28 mouse cellular contexts compared by ENCODE assay signal in genomic region chr10:108276678-108277077, GRCm38 (mm10). TPM values are rescaled to one million over a fixed set of nuclear protein-coding genes. Genes with fewer than 3 reads are reported as not detected.
A peak's percentile ranks its signal among the peaks of the same experiment; 100 is the strongest.
DNase-seq lines count a peak whose midpoint lies in the region; ATAC-seq and TF ChIP-seq lines count a peak whose summit lies in the region.
"Had no signal": no experiment of that assay in that cellular context is flagged by ENCODE, and none has a peak within 500 bp of the region (broad histone marks: within the 10 kb centered on the region; RNA-seq: fewer than 3 reads in every experiment).

No protein-coding gene starts in this region.

- no peak overlapping the region for H3K4me2 ChIP-seq in heart, embryonic 11.5 days
- no peak overlapping the region for H3K4me2 ChIP-seq in heart, embryonic 15.5 days
- no peak overlapping the region for H3K4me2 ChIP-seq in lung, embryonic 14.5 days
- H3K4me2 ChIP-seq in midbrain, embryonic 11.5 days = no peak overlapping the region
- H3K4me2 ChIP-seq in midbrain, embryonic 14.5 days (ENCODE audit: low read length) = no peak overlapping the region
- H3K4me2 ChIP-seq: forebrain, embryonic 13.5 days; hindbrain, embryonic 13.5 days; intestine, embryonic 15.5 days had no signal

- H3K9ac ChIP-seq in heart, embryonic 11.5 days (ENCODE audit: low read depth, low read length) = no peak overlapping the region
- H3K9ac ChIP-seq in heart, embryonic 15.5 days = no peak overlapping the region
- H3K9ac ChIP-seq in lung, embryonic 14.5 days = no peak overlapping the region
- H3K9ac ChIP-seq in midbrain, embryonic 11.5 days (ENCODE audit: low read length) = no peak overlapping the region
- no peak overlapping the region for H3K9ac ChIP-seq in midbrain, embryonic 14.5 days (replicated peaks; ENCODE audit: low read length)
- H3K9ac ChIP-seq: forebrain, embryonic 13.5 days; hindbrain, embryonic 13.5 days; intestine, embryonic 15.5 days had no signal

- no peak overlapping the region for H3K4me3 ChIP-seq in heart, embryonic 11.5 days (ENCODE audit: low read depth, low read length)
- H3K4me3 ChIP-seq in heart, embryonic 15.5 days = no peak overlapping the region
- no peak overlapping the region for H3K4me3 ChIP-seq in lung, embryonic 14.5 days (ENCODE audit: low read depth, low read length)
- no peak overlapping the region for H3K4me3 ChIP-seq in midbrain, embryonic 11.5 days (ENCODE audit: low read depth, low read length)
- no peak overlapping the region for H3K4me3 ChIP-seq in midbrain, embryonic 14.5 days (replicated peaks; ENCODE audit: low read depth, low read length)
- H3K4me3 ChIP-seq: forebrain, embryonic 10.5 days; forebrain, embryonic 13.5 days; hindbrain, embryonic 10.5 days; hindbrain, embryonic 13.5 days; intestine, embryonic 15.5 days had no signal

- peaks cover 9% of the 10 kb centered on the region for H3K36me3 ChIP-seq in heart, embryonic 11.5 days (ENCODE audit: control insufficient read depth, insufficient read depth, low read length)
- H3K36me3 ChIP-seq in heart, embryonic 15.5 days = peaks cover 41% of the 10 kb centered on the region
- peaks cover 60% of the 10 kb centered on the region for H3K36me3 ChIP-seq in lung, embryonic 14.5 days (ENCODE audit: insufficient read depth)
- H3K36me3 ChIP-seq in midbrain, embryonic 11.5 days (ENCODE audit: control insufficient read depth, insufficient read depth, low read length) = peaks cover 4% of the 10 kb centered on the region; the same call in 1 of the 2 replicates
- peaks cover 54% of the 10 kb centered on the region for H3K36me3 ChIP-seq in midbrain, embryonic 14.5 days (ENCODE audit: control insufficient read depth, insufficient read depth, low read length)

- H3K4me1 ChIP-seq in heart, embryonic 11.5 days (ENCODE audit: control insufficient read depth, insufficient read depth, low read length) = peaks cover 6% of the 10 kb centered on the region; the same call in 1 of the 2 replicates
- peaks cover 10% of the 10 kb centered on the region; the same call in 1 of the 2 replicates for H3K4me1 ChIP-seq in heart, embryonic 15.5 days (replicated peaks)
- no peaks in the 10 kb centered on the region for H3K4me1 ChIP-seq in lung, embryonic 14.5 days (ENCODE audit: insufficient read depth)
- H3K4me1 ChIP-seq in midbrain, embryonic 11.5 days (ENCODE audit: control insufficient read depth, insufficient read depth, low read length) = no peaks in the 10 kb centered on the region
- no peaks in the 10 kb centered on the region for H3K4me1 ChIP-seq in midbrain, embryonic 14.5 days (ENCODE audit: control insufficient read depth, insufficient read depth, low read length)
- H3K4me1 ChIP-seq: forebrain, embryonic 10.5 days; forebrain, embryonic 13.5 days; hindbrain, embryonic 10.5 days; hindbrain, embryonic 13.5 days; intestine, embryonic 15.5 days had no signal

- peak overlapping the region; percentile 64 for H3K27ac ChIP-seq in heart, embryonic 11.5 days (ENCODE audit: low read depth, low read length)
- H3K27ac ChIP-seq in heart, embryonic 15.5 days = peak overlapping the region; percentile 48
- peak overlapping the region; percentile 3; the same call in 1 of the 2 replicates for H3K27ac ChIP-seq in lung, embryonic 14.5 days (ENCODE audit: low read depth)
- H3K27ac ChIP-seq in midbrain, embryonic 11.5 days (ENCODE audit: low read depth, low read length) = no peak overlapping the region
- H3K27ac ChIP-seq in midbrain, embryonic 14.5 days (replicated peaks; ENCODE audit: low read depth, low read length) = no peak overlapping the region
- H3K27ac ChIP-seq: forebrain, embryonic 10.5 days; forebrain, embryonic 13.5 days; hindbrain, embryonic 10.5 days; hindbrain, embryonic 13.5 days; intestine, embryonic 15.5 days had no signal

- DNase-seq in heart, postnatal 25 days (ENCODE audit: low spot score) = no peak
- DNase-seq in heart, adult 18-20 months = no peak
- no peak for DNase-seq in lung, embryonic 14.5 days
- DNase-seq in lung, postnatal 14 days = no peak
- no peak for DNase-seq in midbrain, embryonic 11.5 days (ENCODE audit: low spot score, missing footprints)
- DNase-seq in midbrain, embryonic 14.5 days = no peak
- DNase-seq: adrenal gland, postnatal 10 days; adrenal gland, postnatal 36 days; B cell, adult 2 months; cerebellum, adult 18-20 months; cerebellum, adult 9-10 months; cerebellum, postnatal 14 days; gastrocnemius, postnatal 10 days; gastrocnemius, postnatal 36 days; kidney, adult 11 months had no signal

- no peak for ATAC-seq in heart, embryonic 11.5 days (replicated peaks; ENCODE audit: insufficient number of reproducible peaks, low FRiP score, low TSS enrichment)
- no peak for ATAC-seq in heart, embryonic 15.5 days (replicated peaks; ENCODE audit: insufficient number of reproducible peaks, insufficient read depth, low FRiP score, low read depth)
- no peak for ATAC-seq in lung, embryonic 14.5 days (ENCODE audit: insufficient read depth)
- peak; percentile 66; the same call in 1 of the 2 replicates for ATAC-seq in midbrain, embryonic 11.5 days (ENCODE audit: low FRiP score)
- ATAC-seq in midbrain, embryonic 14.5 days (ENCODE audit: low FRiP score, low TSS enrichment) = no peak
- ATAC-seq: forebrain, embryonic 13.5 days; forebrain, embryonic 16.5 days; hindbrain, embryonic 16.5 days; intestine, embryonic 15.5 days; Patski had no signal

- intact Hi-C loops in heart, postnatal 25 days (cut with DNase I) = no loop called here

- no peaks in the 10 kb centered on the region for H3K27me3 ChIP-seq in heart, embryonic 11.5 days (ENCODE audit: control insufficient read depth, insufficient read depth, low read length)
- H3K27me3 ChIP-seq in heart, embryonic 15.5 days = no peaks in the 10 kb centered on the region
- no peaks in the 10 kb centered on the region for H3K27me3 ChIP-seq in lung, embryonic 14.5 days (ENCODE audit: insufficient read depth, low read length)
- H3K27me3 ChIP-seq in midbrain, embryonic 11.5 days (ENCODE audit: control insufficient read depth, insufficient read depth, low read length) = no peaks in the 10 kb centered on the region
- H3K27me3 ChIP-seq in midbrain, embryonic 14.5 days (ENCODE audit: control insufficient read depth, insufficient read depth, low read length) = no peaks in the 10 kb centered on the region
- H3K27me3 ChIP-seq: CH12.LX; forebrain, embryonic 13.5 days; hindbrain, embryonic 13.5 days; intestine, embryonic 15.5 days; Patski had no signal

- no peaks in the 10 kb centered on the region for H3K9me3 ChIP-seq in heart, embryonic 11.5 days (replicated peaks; ENCODE audit: control insufficient read depth, low read length)
- H3K9me3 ChIP-seq in heart, embryonic 15.5 days (replicated peaks) = no peaks in the 10 kb centered on the region
- H3K9me3 ChIP-seq in lung, embryonic 14.5 days (ENCODE audit: low read depth, low read length) = no peaks in the 10 kb centered on the region
- no peaks in the 10 kb centered on the region for H3K9me3 ChIP-seq in midbrain, embryonic 11.5 days (ENCODE audit: control insufficient read depth, low read length)
- H3K9me3 ChIP-seq in midbrain, embryonic 14.5 days (ENCODE audit: control insufficient read depth, low read length) = no peaks in the 10 kb centered on the region
- H3K9me3 ChIP-seq: forebrain, embryonic 10.5 days; forebrain, embryonic 13.5 days; G1E; hindbrain, embryonic 10.5 days; hindbrain, embryonic 13.5 days; intestine, embryonic 15.5 days had no signal

- no peak for TF ChIP-seq CTCF in lung, embryonic 14.5 days (IDR thresholded peaks at IDR 0.05; ENCODE audit: low read depth)

- 91% methylated on average over 6 of the region's 6 CpGs for WGBS in heart, embryonic 11.5 days (ENCODE audit: insufficient replicate concordance)
- 86% methylated on average over 6 of the region's 6 CpGs for WGBS in heart, embryonic 15.5 days
- WGBS in lung, embryonic 14.5 days = 83% methylated on average over 6 of the region's 6 CpGs
- 48% methylated on average over 6 of the region's 6 CpGs for WGBS in midbrain, embryonic 11.5 days
- WGBS in midbrain, embryonic 14.5 days = 34% methylated on average over 6 of the region's 6 CpGs

RNA-seq across cellular contexts. Expression of gene Pawr, which starts 55.2 kb away (rescaled TPM):
- 16.8 and 18.7 TPM in 2 replicates for polyA plus RNA-seq in heart, embryonic 11.5 days (2014; fragmentation: Nextera tagmentation; extraction: Ambion mirVana)
- total RNA-seq in heart, postnatal 25 days (2021) = 1 to 10 TPM; 3.0 to 3.2 TPM
- polyA plus RNA-seq in heart, embryonic 15.5 days (2015; fragmentation: Nextera tagmentation; extraction: Ambion mirVana) = 7.2 and 8.9 TPM in 2 replicates
- total RNA-seq in heart, adult 18-20 months (2021) = 1 to 10 TPM; 4.4 to 4.8 TPM
- 25.5 and 27.4 TPM in 2 replicates for polyA plus RNA-seq in lung, embryonic 14.5 days (2014; fragmentation: Nextera tagmentation; extraction: Ambion mirVana)
- 14.4 and 14.5 TPM in 2 replicates for polyA plus RNA-seq in midbrain, embryonic 11.5 days (2014; fragmentation: Nextera tagmentation; extraction: Ambion mirVana)
- 2.2 and 2.7 TPM in 2 replicates for polyA plus RNA-seq in midbrain, embryonic 14.5 days (2014; fragmentation: Nextera tagmentation; extraction: Ambion mirVana)
- total RNA-seq: CH12.LX; granulocyte monocyte progenitor cell, adult 5-6 weeks had no signal

Comparison
In these comparisons a context has a peak if more than half of its experiments do, and no peak if none do; other contexts are left out.
1. H3K27ac ChIP-seq: peak in heart, embryonic 11.5 days (single experiment), heart, embryonic 15.5 days (single experiment) and lung, embryonic 14.5 days (single experiment); none in midbrain, embryonic 11.5 days (single experiment) and midbrain, embryonic 14.5 days (single experiment).